Mouse (Mus musculus) forebrain, embryonic 11.5 days (tissue): ENCODE results near the gene Chia1. TPM values are rescaled to one million over a fixed set of nuclear protein-coding genes. Genes with fewer than 3 reads are reported as not detected.
"Not testable (repeated sequence)": the region's sequence is repeated elsewhere in the genome, so short reads cannot be mapped to it uniquely, and the experiment has no call there.

Experiments
- ATAC-seq: fragments of 200-750 bp; cut with Nextera tagmentation; replicated peaks from 2 replicates; pipeline ENCODE4 v1.8.0; 2017; ENCODE audit warnings: moderate TSS enrichment; ENCODE audit not compliant: low FRiP score
- DNase-seq: peaks from one replicate; pipeline ENCODE4 v3.0.0-alpha.2; 2017; ENCODE audit warnings: low spot score
- H3K27ac ChIP-seq: fragments of 300-500 bp; sonication (generic); 2 replicates; pipeline ENCODE4 v1.5.1; 2014; ENCODE audit warnings: low read depth, low read length
- H3K27me3 ChIP-seq: fragments of 300-500 bp; sonication (generic); 2 replicates; pipeline ENCODE4 v1.6.1; 2014; ENCODE audit warnings: mild to moderate bottlenecking, low read length, mixed read lengths; ENCODE audit not compliant: control insufficient read depth, insufficient read depth
- H3K36me3 ChIP-seq: fragments of 300-500 bp; sonication (generic); 2 replicates; pipeline ENCODE4 v1.6.1; 2014; ENCODE audit warnings: mild to moderate bottlenecking, low read length, moderate library complexity, mixed read lengths; ENCODE audit not compliant: control insufficient read depth, insufficient read depth
- H3K4me1 ChIP-seq: fragments of 300-500 bp; sonication (generic); replicated peaks from 2 replicates; pipeline ENCODE4 v1.6.1; 2014; ENCODE audit warnings: low read length, mixed read lengths; ENCODE audit not compliant: control insufficient read depth, insufficient read depth
- H3K4me2 ChIP-seq: fragments of 300-500 bp; sonication (generic); 2 replicates; pipeline ENCODE4 v1.6.1; 2014; ENCODE audit warnings: low read depth, mild to moderate bottlenecking, low read length, moderate library complexity, mixed read lengths; ENCODE audit not compliant: severe bottlenecking
- H3K4me3 ChIP-seq: fragments of 300-500 bp; sonication (generic); 2 replicates; pipeline ENCODE4 v1.5.1; 2014; ENCODE audit warnings: low read depth, low read length
- H3K9ac ChIP-seq: fragments of 300-500 bp; sonication (generic); 2 replicates; pipeline ENCODE4 v1.6.1; 2014; ENCODE audit warnings: low read length
- H3K9me3 ChIP-seq: fragments of 300-500 bp; sonication (generic); 2 replicates; pipeline ENCODE4 v1.6.1; 2016; ENCODE audit warnings: low read length, mixed read lengths; ENCODE audit not compliant: control insufficient read depth
- WGBS: fragments of 180-500 bp; shearing (Covaris S2); extraction: QIAGEN DNeasy Blood & Tissue Kit; methylation state at CpG from one replicate; pipeline ENCODE4 v1.1.7; 2014; 5-methylcytosine and 5-hydroxymethylcytosine counted together
- polyA plus RNA-seq: library from polyadenylated mRNA; unstranded; fragments of >200 nt; fragmentation: Nextera tagmentation; extraction: Ambion mirVana; gene quantifications from 2 replicates; pipeline ENCODE4 v1.2.1, GENCODE M21; 2014

Chia1 gene
- polyA plus RNA-seq = 0.16 and 0.44 TPM in 2 replicates

- Histone ChIP-seq H3K4me3 (no peak within 1 kb of the TSS), H3K27me3 (no peaks in the 10 kb centered on the region), H3K4me1 (no peaks in the 10 kb centered on the region), H3K4me2 (no peak within 1 kb of the TSS), H3K9me3 (no peaks in the 10 kb centered on the region), H3K27ac (no peak within 1 kb of the TSS), H3K9ac (no peak within 1 kb of the TSS), H3K36me3 (no peaks in the 10 kb centered on the region)
- DNase-seq (no peak), ATAC-seq (no peak)
- WGBS = 83% methylated on average over 3 of the region's 3 CpGs
Measured at GRCm38 (mm10) chr3:106112929-106113328, at the start of gene Chia1. Gene Chia1 (plus strand): TSS chr3:106113229.

GRCm38 (mm10) chr3:106067707-106068106 is 45.3 kb upstream of the Chia1 start:
- not testable (repeated sequence) for H3K36me3 ChIP-seq, H3K27me3 ChIP-seq, H3K4me2 ChIP-seq, H3K9me3 ChIP-seq, H3K27ac ChIP-seq, H3K4me3 ChIP-seq, H3K4me1 ChIP-seq, DNase-seq, ATAC-seq, H3K9ac ChIP-seq
- WGBS = 46% methylated on average over 5 of the region's 5 CpGs

- no peak overlapping the region for H3K4me2 ChIP-seq
- H3K9ac ChIP-seq = no peak overlapping the region
- 93% methylated on average over 2 of the region's 2 CpGs for WGBS
- H3K4me3 ChIP-seq = no peak overlapping the region
- H3K27me3 ChIP-seq = no peaks in the 10 kb centered on the region
- H3K4me1 ChIP-seq = no peaks in the 10 kb centered on the region
- no peak overlapping the region for H3K27ac ChIP-seq
- no peaks in the 10 kb centered on the region for H3K9me3 ChIP-seq
- H3K36me3 ChIP-seq = no peaks in the 10 kb centered on the region
- no peak for ATAC-seq
- DNase-seq = no peak
Measured at GRCm38 (mm10) chr3:106070994-106071393, 42.0 kb upstream of the Chia1 start.

GRCm38 (mm10) chr3:106074824-106075223 is 38.2 kb upstream of the Chia1 start:
- WGBS = 81% methylated on average over 1 of the region's 1 CpGs
- no peak overlapping the region for H3K9ac ChIP-seq
- H3K36me3 ChIP-seq = no peaks in the 10 kb centered on the region
- no peaks in the 10 kb centered on the region for H3K27me3 ChIP-seq
- H3K9me3 ChIP-seq = no peaks in the 10 kb centered on the region
- H3K4me2 ChIP-seq = no peak overlapping the region
- ATAC-seq (no peak), DNase-seq (no peak)
- no peak overlapping the region for H3K4me3 ChIP-seq
- H3K27ac ChIP-seq = no peak overlapping the region
- no peaks in the 10 kb centered on the region for H3K4me1 ChIP-seq

GRCm38 (mm10) chr3:106126999-106127398 is 14.0 kb downstream of the Chia1 start:
- Histone ChIP-seq H3K4me1 (no peaks in the 10 kb centered on the region), H3K9ac (no peak overlapping the region), H3K4me2 (no peak overlapping the region), H3K27ac (no peak overlapping the region), H3K36me3 (no peaks in the 10 kb centered on the region), H3K9me3 (peaks cover 2% of the 10 kb centered on the region; the same call in 1 of the 2 replicates), H3K27me3 (no peaks in the 10 kb centered on the region), H3K4me3 (no peak overlapping the region)
- ATAC-seq (no peak), DNase-seq (no peak)

GRCm38 (mm10) chr3:106128807-106129493 is 15.9 kb downstream of the Chia1 start:
- no peaks in the 10 kb centered on the region for H3K4me1 ChIP-seq
- H3K27me3 ChIP-seq = no peaks in the 10 kb centered on the region
- H3K9me3 ChIP-seq = peaks cover 2% of the 10 kb centered on the region; the same call in 1 of the 2 replicates
- H3K4me2 ChIP-seq = no peak overlapping the region
- 77% methylated on average over 4 of the region's 4 CpGs for WGBS
- DNase-seq (no peak), ATAC-seq (peak; percentile 49; the same call in 1 of the 2 replicates)
- H3K4me3 ChIP-seq = no peak overlapping the region
- no peak overlapping the region for H3K27ac ChIP-seq
- H3K36me3 ChIP-seq = no peaks in the 10 kb centered on the region
- H3K9ac ChIP-seq = no peak overlapping the region

- Histone ChIP-seq H3K36me3 (no peaks in the 10 kb centered on the region), H3K4me3 (no peak overlapping the region), H3K27ac (no peak overlapping the region), H3K27me3 (no peaks in the 10 kb centered on the region), H3K4me1 (no peaks in the 10 kb centered on the region), H3K4me2 (no peak overlapping the region), H3K9ac (no peak overlapping the region), H3K9me3 (no peaks in the 10 kb centered on the region)
- 87% methylated on average over 5 of the region's 5 CpGs for WGBS
- no peak for ATAC-seq
- peak; percentile 50 for DNase-seq
Measured at GRCm38 (mm10) chr3:106131690-106132089, 18.7 kb downstream of the Chia1 start.

GRCm38 (mm10) chr3:106144081-106144480 is 31.1 kb downstream of the Chia1 start:
- H3K27ac ChIP-seq = no peak overlapping the region
- H3K9me3 ChIP-seq = peaks cover 4% of the 10 kb centered on the region
- no peaks in the 10 kb centered on the region for H3K4me1 ChIP-seq
- no peak overlapping the region for H3K4me3 ChIP-seq
- no peak overlapping the region for H3K9ac ChIP-seq
- no peaks in the 10 kb centered on the region for H3K27me3 ChIP-seq
- ATAC-seq (0 out of 2 replicates have a peak, but pooled peaks have one; percentile 8), DNase-seq (no peak)
- H3K4me2 ChIP-seq = no peak overlapping the region
- no peaks in the 10 kb centered on the region for H3K36me3 ChIP-seq
- WGBS = 90% methylated on average over 10 of the region's 10 CpGs

- no peaks in the 10 kb centered on the region for H3K9me3 ChIP-seq
- no peak overlapping the region for H3K4me3 ChIP-seq
- no peaks in the 10 kb centered on the region for H3K27me3 ChIP-seq
- no peak overlapping the region for H3K9ac ChIP-seq
- DNase-seq (no peak), ATAC-seq (no peak)
- no peak overlapping the region for H3K4me2 ChIP-seq
- WGBS = 86% methylated on average over 2 of the region's 2 CpGs
- H3K27ac ChIP-seq = no peak overlapping the region
- no peaks in the 10 kb centered on the region; the same call in 1 of the 2 replicates for H3K4me1 ChIP-seq
- H3K36me3 ChIP-seq = no peaks in the 10 kb centered on the region
Measured at GRCm38 (mm10) chr3:106154413-106154812, 41.4 kb downstream of the Chia1 start.
